Mouse (Mus musculus) small intestine, adult 2 months (tissue): Measurements from ENCODE around the gene Gcm2.

ENCODE experiments used
- CTCF ChIP-seq: fragments of 200-500 bp; IDR thresholded peaks from 2 replicates; pipeline ENCODE4 v1.5.1; 2012; ENCODE audit warnings: low read depth, mild to moderate bottlenecking, control low read depth, inconsistent platforms, low read length, moderate library complexity, mixed read lengths; ENCODE audit not compliant: insufficient replicate concordance, insufficient read length; ENCODE audit errors: extremely low read depth
- POLR2A ChIP-seq: fragments of 200-500 bp; IDR thresholded peaks from 2 replicates; pipeline ENCODE4 v1.6.1; 2012; ENCODE audit warnings: low read depth, mild to moderate bottlenecking, control low read depth, inconsistent platforms, low read length, moderate library complexity

DNA sequence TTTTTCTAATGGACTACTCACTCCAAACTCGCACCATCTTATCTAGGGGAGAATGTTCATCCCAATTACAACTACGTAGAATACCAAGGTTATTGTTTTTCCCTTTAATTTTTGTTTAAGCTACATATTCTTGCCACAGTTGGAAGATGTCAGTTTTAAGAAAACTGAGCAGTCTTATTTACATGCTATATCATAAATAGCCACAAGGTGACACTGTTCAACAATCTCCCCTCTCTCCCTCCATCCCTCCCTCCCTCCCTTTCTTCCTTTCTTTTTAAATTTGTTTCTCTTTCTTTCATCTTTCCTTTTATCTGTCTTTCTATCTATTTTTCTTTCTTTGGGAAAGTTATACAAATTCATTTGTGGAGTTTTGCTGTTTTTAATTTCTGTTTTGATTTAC lies 25.7 kb downstream of the Gcm2 start:
- no peak for TF ChIP-seq POLR2A
- no peak for TF ChIP-seq CTCF
